Mouse (Mus musculus): ENCODE data around the gene Sorcs1.

The Sorcs1 gene

GRCm38 (mm10) chr19:50566306-50566705, 112.1 kb downstream of the Sorcs1 start:
- DNase-seq (ENCODE audit: low read depth, low spot score): no peak

GRCm38 (mm10) chr19:50558771-50559170, 119.7 kb downstream of the Sorcs1 start:
- peak; percentile 84 for DNase-seq (ENCODE audit: low read depth, low spot score)

GRCm38 (mm10) chr19:50534031-50534430, 144.4 kb downstream of the Sorcs1 start:
- no peak for DNase-seq (ENCODE audit: low read depth, low spot score)

GRCm38 (mm10) chr19:50527835-50528234, 150.6 kb downstream of the Sorcs1 start:
- peak; percentile 63 for DNase-seq (ENCODE audit: low read depth, low spot score)

- DNase-seq (ENCODE audit: low read depth, low spot score): peak; percentile 65
These were observed 152.4 kb downstream of the Sorcs1 start for GRCm38 (mm10) chr19:50526094-50526493.

- DNase-seq (ENCODE audit: low read depth, low spot score): peak; percentile 38
These were observed 156.5 kb downstream of the Sorcs1 start for GRCm38 (mm10) chr19:50521943-50522342.

GRCm38 (mm10) chr19:50515059-50515673, 163.3 kb downstream of the Sorcs1 start:
- no peak for DNase-seq (ENCODE audit: low read depth, low spot score)

- no peak for DNase-seq (ENCODE audit: low read depth, low spot score)
These were observed 164.1 kb downstream of the Sorcs1 start for GRCm38 (mm10) chr19:50514309-50514830.

- no peak for DNase-seq (ENCODE audit: low read depth, low spot score)
These were observed 175.6 kb downstream of the Sorcs1 start for GRCm38 (mm10) chr19:50502816-50503215.

GRCm38 (mm10) chr19:50491121-50491520, 187.3 kb downstream of the Sorcs1 start:
- DNase-seq (ENCODE audit: low read depth, low spot score): no peak

- DNase-seq (ENCODE audit: low read depth, low spot score): no peak
These were observed 187.7 kb downstream of the Sorcs1 start for GRCm38 (mm10) chr19:50490721-50491120.

GRCm38 (mm10) chr19:50489786-50490185, 188.7 kb downstream of the Sorcs1 start:
- DNase-seq (ENCODE audit: low read depth, low spot score): no peak

GRCm38 (mm10) chr19:50488421-50488820, 190.0 kb downstream of the Sorcs1 start:
- no peak for DNase-seq (ENCODE audit: low read depth, low spot score)

- peak; percentile 85 for DNase-seq (ENCODE audit: low read depth, low spot score)
These were observed 190.7 kb downstream of the Sorcs1 start for GRCm38 (mm10) chr19:50487768-50488167.

- peak; percentile 50 for DNase-seq (ENCODE audit: low read depth, low spot score)
These were observed 192.1 kb downstream of the Sorcs1 start for GRCm38 (mm10) chr19:50486345-50486744.

GRCm38 (mm10) chr19:50476774-50477173, 201.7 kb downstream of the Sorcs1 start:
- peak; percentile 56 for DNase-seq (ENCODE audit: low read depth, low spot score)

- DNase-seq (ENCODE audit: low read depth, low spot score): no peak
These were observed 209.9 kb downstream of the Sorcs1 start for GRCm38 (mm10) chr19:50468592-50468991.

GRCm38 (mm10) chr19:50464811-50465210, 213.6 kb downstream of the Sorcs1 start:
- no peak for DNase-seq (ENCODE audit: low read depth, low spot score)

GRCm38 (mm10) chr19:50458581-50458980, 219.9 kb downstream of the Sorcs1 start:
- no peak for DNase-seq (ENCODE audit: low read depth, low spot score)

- DNase-seq (ENCODE audit: low read depth, low spot score): no peak
These were observed 221.1 kb downstream of the Sorcs1 start for GRCm38 (mm10) chr19:50457275-50457892.

GRCm38 (mm10) chr19:50441099-50441498, 237.3 kb downstream of the Sorcs1 start:
- no peak for DNase-seq (ENCODE audit: low read depth, low spot score)

GRCm38 (mm10) chr19:50440246-50440910, 238.1 kb downstream of the Sorcs1 start:
- peak; percentile 41 for DNase-seq (ENCODE audit: low read depth, low spot score)

- DNase-seq (ENCODE audit: low read depth, low spot score): no peak
These were observed 239.0 kb downstream of the Sorcs1 start for GRCm38 (mm10) chr19:50439464-50439881.

Data from brain, adult 2 months (tissue).